Mouse (Mus musculus) E14TG2a.4 (cell line): Measurements from ENCODE around the gene Fkbp15.

Experiments used
- CTCF ChIP-seq: conservative IDR thresholded peaks from 2 replicates; pipeline ENCODE4 v1.5.1; 2014; ENCODE audit warnings: low read length
- POU5F1 ChIP-seq: IDR thresholded peaks from 2 replicates; pipeline ENCODE4 v1.6.1; 2014; ENCODE audit warnings: low read length, borderline replicate concordance

DNA sequence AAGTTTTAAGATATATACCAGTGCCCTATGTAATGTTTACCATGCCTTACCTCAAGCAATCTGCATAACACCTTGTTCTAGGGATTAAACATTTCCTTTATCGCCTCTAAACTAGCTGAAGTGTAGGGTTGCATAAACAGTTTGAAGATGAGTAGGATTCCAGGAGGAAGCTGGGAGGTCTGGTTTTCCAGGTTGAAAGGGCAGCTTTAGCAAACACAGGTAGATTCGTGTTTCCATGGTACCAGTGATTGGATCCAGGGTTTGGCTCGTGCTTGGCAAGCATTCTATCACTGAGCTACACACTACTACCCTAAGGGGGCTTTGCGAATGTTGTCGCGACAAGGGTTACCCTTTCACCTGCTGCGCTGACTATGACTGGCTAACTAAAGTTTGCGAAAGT, 4.0 kb upstream of the Fkbp15 start:
- TF ChIP-seq CTCF = no peak
- no peak for TF ChIP-seq POU5F1
